Mouse (Mus musculus) midbrain, postnatal 0 days (tissue): ENCODE measurements at regions not wholly inside any gene's neighbourhood (a gene's known extent, or its start where the extent isn't known, plus 50 kb on each side); places are given as distances from the start of the nearest gene placed in this dataset.

Experiments
- ATAC-seq: fragments of 200-750 bp; cut with Nextera tagmentation; 2 replicates; pipeline ENCODE4 v1.8.0; 2017; ENCODE audit warnings: moderate number of reproducible peaks, mild to moderate bottlenecking, moderate TSS enrichment, moderate library complexity; ENCODE audit not compliant: low FRiP score
- DNase-seq: peaks from one replicate; pipeline ENCODE4 v3.0.0-alpha.2; 2015; ENCODE audit warnings: low spot score
- H3K27ac ChIP-seq: fragments of 300-500 bp; sonication (generic); 2 replicates; pipeline ENCODE4 v1.5.1; 2014; ENCODE audit warnings: low read depth, mild to moderate bottlenecking, low read length, mixed read lengths
- H3K27me3 ChIP-seq: fragments of 300-500 bp; sonication (generic); 2 replicates; pipeline ENCODE4 v1.6.1; 2014; ENCODE audit warnings: low read length, control low read depth, mixed read lengths; ENCODE audit not compliant: insufficient read depth
- H3K36me3 ChIP-seq: fragments of 300-500 bp; sonication (generic); 2 replicates; pipeline ENCODE4 v1.6.1; 2014; ENCODE audit warnings: low read length, control low read depth, mixed read lengths; ENCODE audit not compliant: insufficient read depth
- H3K4me1 ChIP-seq: fragments of 300-500 bp; sonication (generic); 2 replicates; pipeline ENCODE4 v1.6.1; 2014; ENCODE audit warnings: mild to moderate bottlenecking, control low read depth, antibody characterized with exemption, low read length, mixed read lengths; ENCODE audit not compliant: insufficient read depth
- H3K4me2 ChIP-seq: fragments of 300-500 bp; sonication (generic); 2 replicates; pipeline ENCODE4 v1.6.1; 2014; ENCODE audit warnings: low read depth, mild to moderate bottlenecking, low read length, mixed read lengths; ENCODE audit not compliant: poor library complexity, severe bottlenecking
- H3K4me3 ChIP-seq: fragments of 300-500 bp; sonication (generic); 2 replicates; pipeline ENCODE4 v1.5.1; 2014; ENCODE audit warnings: low read depth, mild to moderate bottlenecking, low read length, moderate library complexity
- H3K9ac ChIP-seq: fragments of 300-500 bp; sonication (generic); replicated peaks from 2 replicates; pipeline ENCODE4 v1.6.1; 2014; ENCODE audit warnings: mild to moderate bottlenecking, low read length, moderate library complexity, mixed read lengths; ENCODE audit not compliant: poor library complexity, severe bottlenecking
- H3K9me3 ChIP-seq: fragments of 300-500 bp; sonication (generic); 2 replicates; pipeline ENCODE4 v1.6.1; 2016; ENCODE audit warnings: low read length, control low read depth
- CTCF ChIP-seq: IDR thresholded peaks from 2 replicates; pipeline ENCODE4 v1.5.1; 2016; ENCODE audit warnings: antibody characterized with exemption, mild to moderate bottlenecking
- WGBS: fragments of 180-500 bp; shearing (Covaris S2); extraction: QIAGEN DNeasy Blood & Tissue Kit; methylation state at CpG from one replicate; pipeline ENCODE4 v1.1.7; 2014; 5-methylcytosine and 5-hydroxymethylcytosine counted together

- H3K4me2 ChIP-seq = no peak overlapping the region
- no peaks in the 10 kb centered on the region for H3K36me3 ChIP-seq
- H3K9ac ChIP-seq = no peak overlapping the region
- no peak for ATAC-seq
- TF ChIP-seq CTCF = no peak
- no peak overlapping the region for H3K4me3 ChIP-seq
- no peaks in the 10 kb centered on the region for H3K9me3 ChIP-seq
- no peak for DNase-seq
- H3K27me3 ChIP-seq = no peaks in the 10 kb centered on the region
- no peaks in the 10 kb centered on the region for H3K4me1 ChIP-seq
- H3K27ac ChIP-seq = no peak overlapping the region
- 70% methylated on average over 4 of the region's 4 CpGs for WGBS
Observed at GRCm38 (mm10) chr3:140409239-140409638, 802.9 kb downstream of the Pdha2 start.
